Mouse (Mus musculus) gastrocnemius, adult 2 months (tissue): ENCODE data around the gene Gm11554. TPM values are rescaled to one million over a fixed set of nuclear protein-coding genes. Genes with fewer than 3 reads are reported as not detected.
"Not testable (repeated sequence)": the region's sequence is repeated elsewhere in the genome, so short reads cannot be mapped to it uniquely, and the experiment has no call there.

ENCODE experiments used
- DNase-seq: peaks from one replicate; pipeline ENCODE4 v3.0.0; 2022
- H3K27ac ChIP-seq: fragments of 200-600 bp; 2 replicates; pipeline ENCODE4 v1.8.1; 2022; ENCODE audit warnings: mild to moderate bottlenecking
- H3K4me3 ChIP-seq: fragments of 200-600 bp; 2 replicates; pipeline ENCODE4 v1.8.1; 2022; ENCODE audit warnings: mild to moderate bottlenecking, moderate library complexity
- CTCF ChIP-seq: fragments of 200-600 bp; IDR thresholded peaks from 2 replicates; pipeline ENCODE4 v1.8.1; 2022; ENCODE audit warnings: antibody characterized with exemption, mild to moderate bottlenecking, moderate library complexity
- intact Hi-C: fragments of 180-260 bp; cut with DNase I; formaldehyde crosslinking; loops from one replicate; pipeline ENCODE4 v1.15.1; 2025
- long read RNA-seq, 2 experiments: library from polyadenylated mRNA; stranded (forward); transcript quantifications; one replicate each; pipeline ENCODE4 v2.0.0; 2021
- total RNA-seq, 2 experiments: library from RNA; stranded (reverse); gene quantifications; 2 replicates each; pipeline ENCODE4 v1.2.3; 2021

The Gm11554 gene
- total RNA-seq = not detected
- long read RNA-seq, experiment 1 = 0 reads
- long read RNA-seq, experiment 2 = 0 reads

GRCm38 (mm10) chr11:99804346-99804745 is at the start of gene Gm11554:
Gene Gm11554 (minus strand): TSS chr11:99804446.
- H3K27ac ChIP-seq, intact Hi-C loops, DNase-seq, H3K4me3 ChIP-seq: not testable (repeated sequence)

GRCm38 (mm10) chr11:99851508-99851907 is 47.3 kb upstream of the Gm11554 start, which contains the start of gene Krtap4-16:
Gene Krtap4-16 (minus strand): TSS chr11:99851608.
- no peak for TF ChIP-seq CTCF
- intact Hi-C loops = no loop called here
- no peak within 1 kb of the TSS for H3K4me3 ChIP-seq
- H3K27ac ChIP-seq = no peak within 1 kb of the TSS
- DNase-seq = no peak

- no peak overlapping the region for H3K4me3 ChIP-seq
- no peak for TF ChIP-seq CTCF
- H3K27ac ChIP-seq = no peak overlapping the region
- intact Hi-C loops = no loop called here
- DNase-seq = no peak
These were observed 42.5 kb upstream of the Gm11554 start for GRCm38 (mm10) chr11:99846746-99847145.

GRCm38 (mm10) chr11:99842185-99842584 is 37.9 kb upstream of the Gm11554 start:
- no peak overlapping the region for H3K27ac ChIP-seq
- no peak overlapping the region for H3K4me3 ChIP-seq
- intact Hi-C loops = no loop called here
- no peak for TF ChIP-seq CTCF
- DNase-seq = no peak

GRCm38 (mm10) chr11:99837966-99838365 is 33.7 kb upstream of the Gm11554 start, which contains the start of gene 2300003K06Rik:
Gene 2300003K06Rik (minus strand): TSS chr11:99838066.
- no peak for DNase-seq
- H3K4me3 ChIP-seq = no peak within 1 kb of the TSS
- no peak within 1 kb of the TSS for H3K27ac ChIP-seq
- no peak for TF ChIP-seq CTCF
- intact Hi-C loops = no loop called here

- intact Hi-C loops = not testable (repeated sequence)
These were observed 11.3 kb upstream of the Gm11554 start, which contains the start of gene Gm11564 for GRCm38 (mm10) chr11:99815566-99815965. Gene Gm11564 (minus strand): TSS chr11:99815666.

GRCm38 (mm10) chr11:99809792-99810191 is 5.5 kb upstream of the Gm11554 start, which contains the start of gene Krtap4-13:
Gene Krtap4-13 (minus strand): TSS chr11:99809892.
- intact Hi-C loops, H3K27ac ChIP-seq, DNase-seq, H3K4me3 ChIP-seq: not testable (repeated sequence)

More at GRCm38 (mm10) chr11:99815566-99815965, 11.3 kb upstream of the Gm11554 start, which contains the start of gene Gm11564:
- DNase-seq, H3K4me3 ChIP-seq, H3K27ac ChIP-seq: not testable (repeated sequence)

GRCm38 (mm10) chr11:99798832-99799231 is 5.4 kb downstream of the Gm11554 start, which contains the start of gene Gm11569:
Gene Gm11569 (minus strand): TSS chr11:99798932.
- H3K4me3 ChIP-seq, H3K27ac ChIP-seq, intact Hi-C loops, DNase-seq: not testable (repeated sequence)

GRCm38 (mm10) chr11:99793367-99793766 is 10.9 kb downstream of the Gm11554 start, which contains the start of gene Gm11596:
Gene Gm11596 (minus strand): TSS chr11:99793467.
- no peak within 1 kb of the TSS for H3K4me3 ChIP-seq
- no peak for DNase-seq
- H3K27ac ChIP-seq = no peak within 1 kb of the TSS
- no peak for TF ChIP-seq CTCF
- intact Hi-C loops = no loop called here

GRCm38 (mm10) chr11:99784900-99785299 is 19.3 kb downstream of the Gm11554 start, which contains the start of gene Krtap4-9:
Gene Krtap4-9 (plus strand): TSS chr11:99785200.
- intact Hi-C loops, H3K4me3 ChIP-seq, DNase-seq, H3K27ac ChIP-seq: not testable (repeated sequence)

GRCm38 (mm10) chr11:99780604-99781003 is 23.6 kb downstream of the Gm11554 start, which contains the start of gene Krtap4-8:
Gene Krtap4-8 (minus strand): TSS chr11:99780704.
- intact Hi-C loops = no loop called here
- Histone ChIP-seq H3K27ac (no peak within 1 kb of the TSS), H3K4me3 (no peak within 1 kb of the TSS)
- DNase-seq = no peak
- TF ChIP-seq CTCF = no peak

GRCm38 (mm10) chr11:99778401-99778800 is 25.8 kb downstream of the Gm11554 start:
- Histone ChIP-seq H3K4me3 (no peak overlapping the region), H3K27ac (no peak overlapping the region)
- TF ChIP-seq CTCF = no peak
- intact Hi-C loops = no loop called here
- DNase-seq = no peak

- intact Hi-C loops, H3K4me3 ChIP-seq, DNase-seq, H3K27ac ChIP-seq: not testable (repeated sequence)
These were observed 31.4 kb downstream of the Gm11554 start, which contains the start of gene Gm11595 for GRCm38 (mm10) chr11:99772813-99773212. Gene Gm11595 (minus strand): TSS chr11:99772913.

- intact Hi-C loops = no loop called here
- Histone ChIP-seq H3K4me3 (no peak overlapping the region), H3K27ac (no peak overlapping the region)
- no peak for DNase-seq
- TF ChIP-seq CTCF = no peak
These were observed 35.8 kb downstream of the Gm11554 start for GRCm38 (mm10) chr11:99768410-99768809.
